Mouse (Mus musculus): ENCODE measurements around the gene Magel2.
A peak's percentile ranks its signal among the peaks of the same experiment; 100 is the strongest.

Gene Magel2

DNA sequence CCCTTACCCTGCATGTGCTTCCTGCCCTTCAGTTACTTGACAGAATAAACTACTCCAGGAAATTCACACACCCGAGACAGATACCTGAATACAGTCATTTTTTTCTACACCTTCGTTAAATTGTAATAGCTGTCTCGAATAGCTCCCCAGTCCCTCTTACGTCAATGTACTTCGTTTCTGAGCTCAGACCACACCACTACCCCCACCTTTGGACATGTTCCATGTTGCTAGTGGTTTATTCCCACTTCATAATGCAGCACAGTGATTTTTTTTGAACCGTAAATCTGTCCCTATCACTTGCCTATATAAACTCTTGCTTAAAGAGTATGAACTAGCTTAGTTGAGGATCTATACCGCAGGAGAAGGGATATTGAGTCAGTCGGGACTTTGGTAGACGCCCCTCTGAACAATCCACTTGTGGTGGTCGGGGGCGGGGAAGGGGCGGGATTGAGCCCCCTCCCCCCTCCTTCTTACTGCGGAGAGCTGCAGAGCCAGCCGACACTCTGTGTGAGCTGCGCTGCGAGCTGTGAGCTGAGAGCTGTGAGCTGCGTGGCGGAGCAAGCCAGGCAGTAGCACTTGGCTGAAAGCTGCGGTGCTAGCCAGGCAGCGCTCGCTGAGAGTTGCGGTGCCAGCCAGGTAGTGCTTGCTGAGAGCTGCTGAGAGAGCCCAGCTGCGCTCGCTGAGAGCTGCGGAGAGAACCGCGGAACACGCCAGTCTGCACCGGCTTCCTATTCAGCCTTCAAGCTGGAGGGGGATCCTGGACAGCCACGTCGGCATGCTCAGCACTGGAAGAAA lies at the start of gene Magel2:
Magel2 (plus strand) TSS at position 501 of the 795 bp plus-strand sequence.
- DNase-seq (ENCODE audit: low spot score): no peak

DNA sequence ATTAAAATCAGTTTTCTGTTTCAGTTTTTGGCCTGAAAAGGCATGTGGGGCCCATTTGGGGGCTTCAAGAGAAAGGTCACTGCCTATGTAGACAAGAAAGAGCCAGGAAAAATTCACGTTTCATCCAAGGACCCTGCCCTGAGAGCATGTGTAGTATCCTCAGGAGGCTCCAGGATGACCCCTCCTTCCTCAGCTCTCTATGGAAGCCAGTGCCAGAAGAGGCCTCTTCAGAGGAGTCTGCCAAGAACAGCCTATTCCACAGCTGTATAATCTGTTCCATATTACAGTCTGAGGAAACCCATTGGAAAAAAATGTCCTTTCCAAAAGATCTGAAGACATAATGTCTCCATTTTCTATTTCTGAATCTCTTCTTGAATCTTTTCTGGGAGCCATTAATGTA lies 31.4 kb upstream of the Magel2 start:
- DNase-seq (ENCODE audit: low spot score): no peak

GRCm38 (mm10) chr7:62346269-62346668 lies 30.5 kb upstream of the Magel2 start, which contains the start of gene Ndn:
Gene Ndn, plus strand, starts transcription at chr7:62346569.
- no peak for DNase-seq (ENCODE audit: low spot score)

DNA sequence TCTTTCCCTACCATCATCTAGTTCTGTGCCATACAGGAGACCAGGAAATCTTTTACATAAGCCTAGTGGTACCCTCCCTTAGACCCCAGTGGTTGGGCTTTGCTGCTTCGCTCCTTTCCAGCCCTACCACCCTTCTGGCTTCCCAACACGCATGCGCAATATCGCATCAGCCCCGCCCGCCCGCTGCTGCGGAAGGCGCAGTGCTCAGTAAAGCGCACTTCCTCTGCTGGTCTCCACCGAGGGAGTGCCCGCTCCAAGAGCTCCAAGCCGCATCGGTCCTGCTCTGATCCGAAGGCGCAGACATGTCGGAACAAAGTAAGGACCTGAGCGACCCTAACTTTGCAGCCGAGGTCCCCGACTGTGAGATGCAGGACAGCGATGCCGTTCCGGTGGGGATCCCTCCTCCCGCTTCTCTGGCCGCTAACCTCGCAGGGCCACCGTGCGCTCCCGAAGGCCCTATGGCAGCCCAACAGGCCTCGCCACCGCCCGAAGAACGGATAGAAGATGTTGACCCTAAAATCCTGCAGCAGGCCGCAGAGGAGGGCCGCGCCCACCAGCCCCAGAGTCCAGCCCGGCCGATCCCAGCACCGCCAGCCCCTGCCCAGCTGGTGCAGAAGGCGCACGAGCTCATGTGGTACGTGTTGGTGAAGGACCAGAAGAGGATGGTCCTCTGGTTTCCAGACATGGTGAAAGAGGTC lies 28.6 kb upstream of the Magel2 start:
- no peak for DNase-seq (ENCODE audit: low spot score)

GRCm38 (mm10) chr7:62348804-62349190 lies 28.0 kb upstream of the Magel2 start:
- DNase-seq (ENCODE audit: low spot score): no peak

DNA sequence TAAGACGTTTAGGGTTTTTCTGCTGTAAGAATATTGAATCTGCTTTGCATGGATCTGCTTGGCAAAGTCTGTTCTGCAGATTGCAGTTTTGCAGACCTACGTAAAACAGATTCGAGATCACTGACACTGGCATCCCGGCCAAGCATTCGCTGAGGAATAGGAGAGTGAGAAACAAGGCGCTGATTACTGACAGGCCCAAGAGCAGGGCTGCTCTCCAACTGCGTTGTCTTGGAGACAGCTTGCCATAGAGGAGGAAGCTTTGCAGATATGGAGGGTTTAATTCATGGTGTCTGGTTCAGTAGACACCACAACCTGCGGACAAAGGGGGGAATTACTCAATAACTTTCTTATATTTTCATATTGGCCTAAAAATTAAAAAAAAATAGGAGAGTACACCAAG lies 25.5 kb upstream of the Magel2 start:
- no peak for DNase-seq (ENCODE audit: low spot score)

- no peak for DNase-seq (ENCODE audit: low spot score)
Measured at GRCm38 (mm10) chr7:62365039-62365636, 11.7 kb upstream of the Magel2 start.

- no peak for DNase-seq (ENCODE audit: low spot score)
Measured at GRCm38 (mm10) chr7:62366730-62367129, 10.1 kb upstream of the Magel2 start.

- no peak for DNase-seq (ENCODE audit: low spot score)
Measured at GRCm38 (mm10) chr7:62375658-62376057, 1.2 kb upstream of the Magel2 start.

DNA sequence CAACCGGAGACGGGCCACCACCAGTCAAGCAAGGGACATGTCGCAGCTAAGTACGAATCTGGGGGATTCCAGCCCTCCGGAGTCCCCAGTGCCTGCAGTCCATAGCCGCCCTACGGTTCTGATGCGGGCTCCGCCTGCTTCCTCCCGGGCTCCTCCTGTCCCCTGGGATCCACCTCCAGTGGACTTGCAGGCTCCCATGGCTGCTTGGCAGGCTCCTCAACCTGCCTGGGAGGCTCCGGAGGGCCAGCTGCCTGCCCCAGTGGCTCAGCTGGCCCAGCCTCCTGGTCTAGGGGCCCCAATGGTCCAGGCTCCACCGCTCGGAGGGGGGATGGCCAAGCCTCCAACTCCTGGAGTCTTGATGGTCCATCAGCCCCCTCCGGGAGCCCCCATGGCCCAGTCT lies 503 bp downstream of the Magel2 start:
- DNase-seq (ENCODE audit: low spot score): no peak

- DNase-seq (ENCODE audit: low spot score): no peak
Measured at GRCm38 (mm10) chr7:62378529-62378928, 1.7 kb downstream of the Magel2 start.

GRCm38 (mm10) chr7:62382391-62382790 lies 5.6 kb downstream of the Magel2 start:
- peak; percentile 2 for DNase-seq (ENCODE audit: low spot score)

GRCm38 (mm10) chr7:62388291-62388690 lies 11.5 kb downstream of the Magel2 start:
- no peak for DNase-seq (ENCODE audit: low spot score)

DNA sequence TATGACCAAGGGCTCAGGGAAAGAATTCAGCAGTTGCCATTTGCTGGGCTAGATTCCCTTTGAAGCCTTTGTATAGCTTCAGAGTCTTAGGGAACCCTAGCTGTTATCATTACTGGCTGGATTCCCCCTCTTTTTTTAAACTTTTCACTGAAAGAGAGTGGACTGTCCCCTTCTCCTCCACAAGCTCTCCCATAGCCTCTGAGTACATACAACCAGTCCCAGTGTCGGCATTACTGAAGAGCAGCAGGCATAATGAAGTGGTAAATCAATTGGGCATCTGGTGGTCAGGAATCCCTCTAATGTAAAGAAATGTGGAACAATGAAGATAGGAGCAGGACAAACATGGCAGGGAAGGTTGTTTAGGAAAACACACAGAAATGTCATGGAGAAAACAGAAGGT lies 15.4 kb downstream of the Magel2 start:
- DNase-seq (ENCODE audit: low spot score): no peak

- DNase-seq (ENCODE audit: low spot score): no peak
Measured at GRCm38 (mm10) chr7:62406573-62407050, 29.8 kb downstream of the Magel2 start.

DNA sequence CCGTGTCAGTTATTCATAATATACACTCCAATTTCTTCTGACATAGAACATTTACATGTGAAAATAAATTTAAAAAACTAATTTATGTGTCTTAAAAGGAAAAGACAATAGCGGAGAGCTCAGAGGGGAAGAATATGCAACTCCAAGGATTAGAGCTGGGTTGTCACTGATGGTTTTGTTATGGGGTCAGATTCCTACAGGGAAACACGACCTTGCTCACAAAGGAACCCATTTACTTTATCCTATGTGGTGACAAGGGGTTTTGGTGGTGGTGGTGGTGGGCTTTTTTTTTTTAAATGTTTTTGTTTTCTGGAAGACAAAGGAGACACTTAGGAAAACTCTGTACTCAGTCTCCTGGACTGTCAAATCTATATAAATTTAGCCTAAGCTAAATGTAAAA lies 31.0 kb downstream of the Magel2 start:
- no peak for DNase-seq (ENCODE audit: low spot score)

DNA sequence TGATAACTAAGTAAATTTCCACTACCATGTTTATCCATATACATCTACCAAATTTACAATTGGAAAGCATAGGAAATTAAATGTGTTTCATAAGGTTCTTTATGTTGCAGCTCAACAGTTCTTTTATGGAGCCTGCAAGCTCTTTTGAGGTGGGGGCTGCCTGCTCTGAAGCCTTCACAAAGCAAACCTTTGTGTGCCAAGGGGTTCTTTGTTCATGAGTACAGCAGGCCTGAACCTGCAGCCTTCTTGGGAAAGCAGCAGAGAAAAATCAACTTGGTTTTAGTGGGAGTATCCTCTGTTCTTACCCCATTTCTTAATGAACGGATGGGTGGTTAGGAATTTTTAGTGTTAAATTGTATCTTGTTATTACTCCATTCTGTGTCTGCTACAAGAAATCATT lies 38.4 kb downstream of the Magel2 start:
- no peak for DNase-seq (ENCODE audit: low spot score)

GRCm38 (mm10) chr7:62416173-62416572 lies 39.4 kb downstream of the Magel2 start:
- DNase-seq (ENCODE audit: low spot score): no peak

DNA sequence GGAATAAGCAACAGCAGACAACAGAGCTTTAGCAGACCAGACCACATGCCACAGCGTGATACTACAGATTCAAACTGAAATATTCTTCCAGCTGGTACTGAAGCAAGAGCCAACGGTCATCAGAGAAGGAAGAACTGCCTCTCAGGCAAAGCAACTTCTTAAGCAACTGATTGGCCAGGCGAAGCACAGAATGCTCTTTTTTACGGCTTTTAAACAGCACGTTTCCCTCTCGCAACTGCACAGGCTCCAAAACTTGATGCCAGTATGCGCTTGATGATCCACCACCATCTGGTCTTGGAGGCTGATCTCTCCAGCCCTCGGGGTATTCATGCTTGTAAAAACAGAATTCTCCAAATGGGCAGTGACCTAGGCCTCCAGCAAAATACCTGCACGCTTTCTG lies 41.5 kb downstream of the Magel2 start:
- DNase-seq (ENCODE audit: low spot score): no peak

GRCm38 (mm10) chr7:62419105-62419492 lies 42.3 kb downstream of the Magel2 start:
- DNase-seq (ENCODE audit: low spot score): no peak

- DNase-seq (ENCODE audit: low spot score): peak; percentile 64
Measured at GRCm38 (mm10) chr7:62419493-62420360, 42.9 kb downstream of the Magel2 start, which contains the start of gene Mkrn3. Gene Mkrn3, minus strand, starts transcription at chr7:62420139.

- DNase-seq (ENCODE audit: low spot score): no peak
Measured at GRCm38 (mm10) chr7:62420566-62420965, 43.8 kb downstream of the Magel2 start.
